Mouse (Mus musculus): Measurements from ENCODE around the gene Incenp. TPM values are rescaled to one million over a fixed set of nuclear protein-coding genes. Genes with fewer than 3 reads are reported as not detected.

Incenp gene
- total and polyA plus RNA-seq, 3 experiments, result 91.0 to 216 TPM; not detected in 1

DNA sequence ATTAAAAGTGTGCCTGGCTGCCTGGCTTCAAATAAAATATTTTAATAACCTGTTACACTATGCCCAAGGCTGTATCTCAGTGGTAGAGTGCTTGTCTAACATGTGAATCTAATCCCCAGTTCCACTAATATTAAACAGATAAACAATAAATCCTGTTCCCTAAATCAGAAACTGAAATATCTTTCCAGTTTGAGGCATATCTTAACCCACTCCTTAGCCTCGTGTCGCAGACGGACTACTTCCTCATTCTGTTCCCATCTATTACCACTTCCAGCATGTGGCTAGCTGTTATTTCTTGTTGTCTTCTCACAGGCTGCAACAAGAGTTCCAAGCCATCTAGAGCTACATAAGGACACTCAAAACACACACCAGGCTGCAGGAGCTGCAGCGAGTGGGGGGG is 18.4 kb upstream of the Incenp start (continued):
- TF ChIP-seq EP300 (IDR thresholded peaks at IDR 0.05; ENCODE audit: low read depth in 1 of 2, low read length in 2 of 2), result peak; percentile 59 to 73; a peak in 3 of 4 replicates
- no peak for TF ChIP-seq TAL1 (IDR thresholded peaks at IDR 0.05; ENCODE audit: low read length)

DNA sequence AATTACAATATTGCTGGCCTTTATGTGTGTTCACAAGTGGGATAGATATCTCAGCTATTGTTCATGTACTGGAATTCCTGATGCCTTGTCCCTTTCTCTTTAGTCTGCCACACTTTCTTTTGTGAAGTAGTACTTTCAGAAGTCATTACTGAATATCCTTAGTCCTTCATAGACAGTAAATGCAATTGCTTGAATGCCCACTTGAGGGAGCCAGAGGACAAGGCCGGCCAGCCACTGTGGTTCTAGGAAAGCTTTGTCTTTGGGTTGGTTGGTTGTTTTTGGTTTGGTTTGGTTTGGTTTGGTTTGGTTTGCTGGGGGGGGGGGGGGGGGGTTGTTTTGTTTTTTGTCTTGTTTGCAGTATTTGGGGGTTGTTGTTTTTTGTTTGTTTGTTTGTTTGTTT is 16.6 kb upstream of the Incenp start:
- Histone ChIP-seq H3K9me3 (replicated peaks; ENCODE audit: insufficient read depth, low read length) (no peaks in the 10 kb centered on the region), H3K79me2 (ENCODE audit: control insufficient read depth, insufficient read depth, low read length, poor library complexity) (no peaks in the 10 kb centered on the region), H3K27me3 (ENCODE audit: control insufficient read depth in 1 of 2, insufficient read depth in 2 of 2, low read length in 2 of 2) (no peaks in the 10 kb centered on the region), H3K9ac (ENCODE audit: control insufficient read depth, low read depth, low read length, poor library complexity, severe bottlenecking) (no peak overlapping the region), H3K4me1 (ENCODE audit: control insufficient read depth in 1 of 2, insufficient read depth in 2 of 2, low read length in 2 of 2) (peaks cover 0 to 5% of the 10 kb centered on the region in 2 experiments; a peak in 3 of 4 replicates), H3K27ac (ENCODE audit: control insufficient read depth, low read depth, low read length) (no peak overlapping the region), H3K4me3 (ENCODE audit: control insufficient read depth in 1 of 2, insufficient read depth in 1 of 2, low read depth in 2 of 2, low read length in 2 of 2) (no peak overlapping the region), H3K36me3 (ENCODE audit: control insufficient read depth in 1 of 2, insufficient read depth in 2 of 2, low read length in 2 of 2) (no peaks in the 10 kb centered on the region; a peak in 1 of 4 replicates)
- TF ChIP-seq GABPA (IDR thresholded peaks at IDR 0.05; ENCODE audit: low read depth, low read length) (no peak), NRF1 (IDR thresholded peaks at IDR 0.05; ENCODE audit: insufficient read depth, low read depth, low read length, poor library complexity, severe bottlenecking) (no peak), HCFC1 (IDR thresholded peaks at IDR 0.05; ENCODE audit: low read depth, low read length) (0 out of 2 replicates have a peak, but pooled peaks have one; percentile 29), ETS1 (IDR thresholded peaks at IDR 0.05; ENCODE audit: low read depth, low read length) (no peak), CTCF (IDR thresholded peaks at IDR 0.05 in 2 of 3, conservative IDR thresholded peaks at IDR 0.05 in 1 of 3; ENCODE audit: control insufficient read depth in 1 of 3, insufficient read depth in 1 of 3, low read depth in 2 of 3, low read length in 3 of 3, poor library complexity in 1 of 3, severe bottlenecking in 1 of 3) (peak; percentile 90 to 99 (median 95)), KAT2A (conservative IDR thresholded peaks at IDR 0.05; ENCODE audit: low read depth, low read length) (no peak), SMC3 (IDR thresholded peaks at IDR 0.05; ENCODE audit: low read depth, low read length) (peak; percentile 99), E2F4 (IDR thresholded peaks at IDR 0.05; ENCODE audit: borderline replicate concordance, low read depth, low read length) (no peak), RAD21 (IDR thresholded peaks at IDR 0.05; ENCODE audit: low read depth, low read length) (peak; percentile 98), MXI1 (IDR thresholded peaks at IDR 0.05; ENCODE audit: low read depth, low read length) (0 out of 2 replicates have a peak, but pooled peaks have one; percentile 42), MAZ (IDR thresholded peaks at IDR 0.05; ENCODE audit: low read depth, low read length) (0 out of 2 replicates have a peak, but pooled peaks have one; percentile 41), ZC3H11A (IDR thresholded peaks at IDR 0.05; ENCODE audit: low read depth, low read length) (peak; percentile 99), NELFE (IDR thresholded peaks at IDR 0.05; ENCODE audit: low read depth, low read length) (no peak), POLR2A (IDR thresholded peaks at IDR 0.05; ENCODE audit: control insufficient read depth in 1 of 2, insufficient read depth in 1 of 2, low read depth in 1 of 2, low read length in 2 of 2, poor library complexity in 1 of 2) (no peak), USF1 (IDR thresholded peaks at IDR 0.05; ENCODE audit: low read depth, low read length) (no peak), UBTF (IDR thresholded peaks at IDR 0.05; ENCODE audit: borderline replicate concordance, insufficient read depth, low read depth, low read length) (no peak), USF2 (IDR thresholded peaks at IDR 0.05; ENCODE audit: borderline replicate concordance in 1 of 2, insufficient read depth in 1 of 2, low read depth in 1 of 2, low read length in 2 of 2) (no peak), SIN3A (IDR thresholded peaks at IDR 0.05; ENCODE audit: low read length) (peak; percentile 72), TAL1 (IDR thresholded peaks at IDR 0.05; ENCODE audit: low read length) (no peak)
- DNase-seq (ENCODE audit: low read depth, low spot score), result peak; percentile 82
